In genomic region chr17:33780431-33780830, GRCm38 (mm10) we compare ENCODE assay signal across 10 mouse cellular contexts. TPM values are rescaled to one million over a fixed set of nuclear protein-coding genes. Genes with fewer than 3 reads are reported as not detected.
DNase-seq lines count a peak whose midpoint lies in the region; ATAC-seq and TF ChIP-seq lines count a peak whose summit lies in the region.
"Had no signal": no experiment of that assay in that cellular context is flagged by ENCODE, and none has a peak within 500 bp of the region (broad histone marks: within the 10 kb centered on the region; RNA-seq: fewer than 3 reads in every experiment).

No protein-coding gene starts in this region.

- H3K4me1 ChIP-seq in bone marrow macrophage, adult 2 months (ENCODE audit: control insufficient read depth, insufficient read depth, low read length) = peaks cover 35% of the 10 kb centered on the region
- peaks cover 62% of the 10 kb centered on the region for H3K4me1 ChIP-seq in heart, embryonic 16.5 days (ENCODE audit: control insufficient read depth, insufficient read depth, low read length)
- H3K4me1 ChIP-seq in midbrain, embryonic 12.5 days = peaks cover 16% of the 10 kb centered on the region
- H3K4me1 ChIP-seq in cerebellum, adult 2 months (ENCODE audit: control insufficient read depth, insufficient read depth, low read length) = no peaks in the 10 kb centered on the region

- H3K4me3 ChIP-seq in gastrocnemius, adult 2 months = peak overlapping the region; percentile 80
- H3K4me3 ChIP-seq in bone marrow macrophage, adult 2 months (ENCODE audit: insufficient read depth, low read length) = peak overlapping the region; percentile 59
- H3K4me3 ChIP-seq in heart, embryonic 16.5 days (ENCODE audit: low read length) = peak overlapping the region; percentile 58
- H3K4me3 ChIP-seq in midbrain, embryonic 12.5 days = 0 out of 2 replicates have a peak overlapping the region, but pooled peaks have one; percentile 43
- no peak overlapping the region for H3K4me3 ChIP-seq in cerebellum, adult 2 months (replicated peaks; ENCODE audit: insufficient read depth, low read depth, low read length)

- peaks cover 14% of the 10 kb centered on the region for H3K36me3 ChIP-seq in heart, embryonic 16.5 days (ENCODE audit: control insufficient read depth, insufficient read depth)
- H3K36me3 ChIP-seq in midbrain, embryonic 12.5 days = no peaks in the 10 kb centered on the region
- H3K36me3 ChIP-seq: G1E had no signal

- TF ChIP-seq POLR2A in bone marrow macrophage, adult 2 months (IDR thresholded peaks at IDR 0.05; ENCODE audit: borderline replicate concordance, low read depth, low read length) = no peak
- no peak for TF ChIP-seq POLR2A in cerebellum, adult 2 months (IDR thresholded peaks at IDR 0.05; ENCODE audit: borderline replicate concordance, insufficient read depth, low read length)

- no peaks in the 10 kb centered on the region for H3K9me3 ChIP-seq in heart, embryonic 16.5 days (replicated peaks; ENCODE audit: control insufficient read depth, low read length)
- H3K9me3 ChIP-seq in midbrain, embryonic 12.5 days = no peaks in the 10 kb centered on the region
- H3K9me3 ChIP-seq: G1E had no signal

- peak overlapping the region; percentile 91 for H3K27ac ChIP-seq in gastrocnemius, adult 2 months
- peak overlapping the region; percentile 40; the same call in 1 of the 2 replicates for H3K27ac ChIP-seq in bone marrow macrophage, adult 2 months (ENCODE audit: insufficient read depth, low read depth, low read length)
- peak overlapping the region; percentile 96 for H3K27ac ChIP-seq in heart, embryonic 16.5 days (ENCODE audit: low read length)
- H3K27ac ChIP-seq in midbrain, embryonic 12.5 days (replicated peaks) = no peak overlapping the region
- H3K27ac ChIP-seq in cerebellum, adult 2 months (ENCODE audit: insufficient read depth, low read length) = no peak overlapping the region
- H3K27ac ChIP-seq: macrophage had no signal

- peak overlapping the region; percentile 76 for H3K9ac ChIP-seq in heart, embryonic 16.5 days (ENCODE audit: low read length)
- H3K9ac ChIP-seq in midbrain, embryonic 12.5 days (replicated peaks) = no peak overlapping the region

- WGBS in heart, embryonic 16.5 days = 66% methylated on average over 5 of the region's 5 CpGs
- WGBS in midbrain, embryonic 12.5 days = 88% methylated on average over 5 of the region's 5 CpGs
- WGBS in cerebellum, adult 2 months = 75% methylated on average over 5 of the region's 5 CpGs

- ATAC-seq in heart, embryonic 16.5 days (replicated peaks; ENCODE audit: extremely low read depth, insufficient read depth, low FRiP score) = no peak
- ATAC-seq in midbrain, embryonic 12.5 days (ENCODE audit: low FRiP score, low read depth) = no peak

- peak; percentile 51 for DNase-seq in gastrocnemius, adult 2 months
- DNase-seq in gastrocnemius, adult 8-10 months (ENCODE audit: low spot score in 2 of 2) = no peak
- DNase-seq in kidney, postnatal 25 days = peak; percentile 44 to 61
- DNase-seq in frontal cortex, postnatal 14 days (ENCODE audit: low spot score in 2 of 2) = no peak
- no peak for DNase-seq in cerebellum, adult 2 months

- no peak for TF ChIP-seq CTCF in gastrocnemius, adult 2 months (IDR thresholded peaks at IDR 0.05)
- no peak for TF ChIP-seq CTCF in bone marrow macrophage, adult 2 months (IDR thresholded peaks at IDR 0.05; ENCODE audit: low read depth, low read length)
- no peak for TF ChIP-seq CTCF in cerebellum, adult 2 months (IDR thresholded peaks at IDR 0.05; ENCODE audit: borderline replicate concordance, insufficient read depth, low read depth, low read length)

- H3K4me2 ChIP-seq in heart, embryonic 16.5 days (ENCODE audit: low read depth, low read length) = peak overlapping the region; percentile 93
- H3K4me2 ChIP-seq in midbrain, embryonic 12.5 days (replicated peaks) = peak overlapping the region; percentile 71

- intact Hi-C loops in gastrocnemius, adult 2 months (cut with DNase I) = no loop called here

- no peaks in the 10 kb centered on the region for H3K27me3 ChIP-seq in heart, embryonic 16.5 days (ENCODE audit: control insufficient read depth, insufficient read depth, low read length)
- H3K27me3 ChIP-seq in midbrain, embryonic 12.5 days = peaks cover 28% of the 10 kb centered on the region
- H3K27me3 ChIP-seq in cerebellum, adult 2 months (ENCODE audit: control insufficient read depth, insufficient read depth, low read length) = no peaks in the 10 kb centered on the region

RNA-seq across cellular contexts. Expression of gene Angptl4, which starts 1.2 kb away (rescaled TPM):
- 1 to 10 TPM; 1.4 to 5.9 TPM for total RNA-seq in gastrocnemius, adult 2 months (2021)
- 1 to 10 TPM in 3 of 4 experiments, under 1 TPM in 1; 0.41 to 5.5 (median 3.0) TPM for total RNA-seq in gastrocnemius, adult 8-10 months (2022)
- 8.4 and 11.0 TPM in 2 replicates for polyA plus RNA-seq in bone marrow macrophage, adult 2 months (2012; ENCODE audit: insufficient read depth, insufficient read length, missing spikeins)
- polyA plus RNA-seq in heart, embryonic 16.5 days (2015; fragmentation: Nextera tagmentation; extraction: Ambion mirVana) = 16.4 and 20.5 TPM in 2 replicates
- polyA plus RNA-seq in midbrain, embryonic 12.5 days (2016; fragmentation: Nextera tagmentation; extraction: Ambion mirVana) = 21.1 and 28.3 TPM in 2 replicates
- polyA plus RNA-seq in cerebellum, adult 2 months (2012; rRNA removed) = 1.6 and 1.9 TPM in 2 replicates
- polyA plus RNA-seq: G1E had no signal

RNA-seq across cellular contexts. Expression of gene Rab11b, which starts 20.1 kb away (rescaled TPM):
- 100 to 1,000 TPM; 134 to 150 TPM for total RNA-seq in gastrocnemius, adult 2 months (2021)
- total RNA-seq in gastrocnemius, adult 8-10 months (2022) = 100 to 1,000 TPM; 131 to 136 (median 133) TPM
- 128 TPM in 2 replicates for polyA plus RNA-seq in bone marrow macrophage, adult 2 months (2012; ENCODE audit: insufficient read depth, insufficient read length, missing spikeins)
- 278 and 304 TPM in 2 replicates for polyA plus RNA-seq in heart, embryonic 16.5 days (2015; fragmentation: Nextera tagmentation; extraction: Ambion mirVana)
- 422 and 447 TPM in 2 replicates for polyA plus RNA-seq in midbrain, embryonic 12.5 days (2016; fragmentation: Nextera tagmentation; extraction: Ambion mirVana)
- 494 and 510 TPM in 2 replicates for polyA plus RNA-seq in cerebellum, adult 2 months (2012; rRNA removed)

RNA-seq across cellular contexts. Expression of gene Kank3, which starts 29.9 kb away (rescaled TPM):
- total RNA-seq in gastrocnemius, adult 2 months (2021) = 10 to 100 TPM; 15.7 to 24.5 TPM
- 10 to 100 TPM; 12.4 to 17.4 (median 14.8) TPM for total RNA-seq in gastrocnemius, adult 8-10 months (2022)
- polyA plus RNA-seq in bone marrow macrophage, adult 2 months (2012; ENCODE audit: insufficient read depth, insufficient read length, missing spikeins) = 27.5 and 33.3 TPM in 2 replicates
- polyA plus RNA-seq in heart, embryonic 16.5 days (2015; fragmentation: Nextera tagmentation; extraction: Ambion mirVana) = 48.5 and 58.7 TPM in 2 replicates
- polyA plus RNA-seq in midbrain, embryonic 12.5 days (2016; fragmentation: Nextera tagmentation; extraction: Ambion mirVana) = 25.5 and 31.9 TPM in 2 replicates
- polyA plus RNA-seq in cerebellum, adult 2 months (2012; rRNA removed) = 52.1 and 59.5 TPM in 2 replicates

RNA-seq across cellular contexts. Expression of gene Rps28, which starts 43.9 kb away (rescaled TPM):
- 100 to 1,000 TPM; 541 to 640 TPM for total RNA-seq in gastrocnemius, adult 2 months (2021)
- total RNA-seq in gastrocnemius, adult 8-10 months (2022) = 100 to 1,000 TPM; 634 to 807 (median 649) TPM
- polyA plus RNA-seq in bone marrow macrophage, adult 2 months (2012; ENCODE audit: insufficient read depth, insufficient read length, missing spikeins) = 1,369 and 1,530 TPM in 2 replicates
- polyA plus RNA-seq in heart, embryonic 16.5 days (2015; fragmentation: Nextera tagmentation; extraction: Ambion mirVana) = 388 and 436 TPM in 2 replicates
- 613 and 671 TPM in 2 replicates for polyA plus RNA-seq in midbrain, embryonic 12.5 days (2016; fragmentation: Nextera tagmentation; extraction: Ambion mirVana)
- 471 and 493 TPM in 2 replicates for polyA plus RNA-seq in cerebellum, adult 2 months (2012; rRNA removed)

RNA-seq across cellular contexts. Expression of gene Ndufa7, which starts 43.9 kb away (rescaled TPM):
- total RNA-seq in gastrocnemius, adult 2 months (2021) = 100 to 1,000 TPM; 351 to 407 TPM
- 100 to 1,000 TPM; 371 to 396 (median 385) TPM for total RNA-seq in gastrocnemius, adult 8-10 months (2022)
- polyA plus RNA-seq in bone marrow macrophage, adult 2 months (2012; ENCODE audit: insufficient read depth, insufficient read length, missing spikeins) = 197 and 199 TPM in 2 replicates
- polyA plus RNA-seq in heart, embryonic 16.5 days (2015; fragmentation: Nextera tagmentation; extraction: Ambion mirVana) = 535 and 549 TPM in 2 replicates
- polyA plus RNA-seq in midbrain, embryonic 12.5 days (2016; fragmentation: Nextera tagmentation; extraction: Ambion mirVana) = 436 and 454 TPM in 2 replicates
- polyA plus RNA-seq in cerebellum, adult 2 months (2012; rRNA removed) = 341 and 361 TPM in 2 replicates

Comparison
In these comparisons a context has a peak if more than half of its experiments do, and no peak if none do; other contexts are left out.
1. DNase-seq: peak in gastrocnemius, adult 2 months (single experiment) and kidney, postnatal 25 days (2 of 2); none in gastrocnemius, adult 8-10 months (0 of 2), frontal cortex, postnatal 14 days (0 of 2) and cerebellum, adult 2 months (0 of 2).
2. H3K27ac ChIP-seq: peak in gastrocnemius, adult 2 months (single experiment), bone marrow macrophage, adult 2 months (single experiment) and heart, embryonic 16.5 days (single experiment); none in midbrain, embryonic 12.5 days (single experiment) and cerebellum, adult 2 months (single experiment).